Mouse (Mus musculus) CD4-positive, CD25-positive, alpha-beta regulatory T cell, adult 4 months (primary cell): ENCODE data around the gene Syne2. TPM values are rescaled to one million over a fixed set of nuclear protein-coding genes. Genes with fewer than 3 reads are reported as not detected.

Source experiments
- ATAC-seq: one replicate; pipeline ENCODE4 v1.8.0; 2017
- polyA plus RNA-seq, 2 experiments: library from polyadenylated mRNA; unstranded; fragments of 100-300 nt; shearing (Covaris generic); gene quantifications; one replicate each; pipeline ENCODE4 v1.2.1; 2017

Syne2 gene
- polyA plus RNA-seq, 2 experiments from 2014 or later = 10.9 to 19.2 TPM

GRCm38 (mm10) chr12:75873546-75874235, 55.8 kb downstream of the Syne2 start:
- ATAC-seq = no peak

GRCm38 (mm10) chr12:75874287-75874994, 56.5 kb downstream of the Syne2 start:
- ATAC-seq = no peak

GRCm38 (mm10) chr12:75879636-75880317, 61.8 kb downstream of the Syne2 start:
- no peak for ATAC-seq

- no peak for ATAC-seq
Observed at GRCm38 (mm10) chr12:75881554-75881953, 63.6 kb downstream of the Syne2 start.

- no peak for ATAC-seq
Observed at GRCm38 (mm10) chr12:75886161-75886560, 68.2 kb downstream of the Syne2 start.

- ATAC-seq = no peak
Observed at GRCm38 (mm10) chr12:75886946-75887345, 69.0 kb downstream of the Syne2 start.

GRCm38 (mm10) chr12:75888721-75889120, 70.8 kb downstream of the Syne2 start:
- ATAC-seq = no peak

- ATAC-seq = no peak
Observed at GRCm38 (mm10) chr12:75891206-75891605, 73.3 kb downstream of the Syne2 start.

GRCm38 (mm10) chr12:75893392-75893791, 75.5 kb downstream of the Syne2 start:
- no peak for ATAC-seq

GRCm38 (mm10) chr12:75894316-75894997, 76.5 kb downstream of the Syne2 start:
- no peak for ATAC-seq

GRCm38 (mm10) chr12:75894998-75895331, 77.0 kb downstream of the Syne2 start:
- no peak for ATAC-seq

GRCm38 (mm10) chr12:75897793-75898192, 79.9 kb downstream of the Syne2 start:
- no peak for ATAC-seq

GRCm38 (mm10) chr12:75901721-75902120, 83.8 kb downstream of the Syne2 start:
- no peak for ATAC-seq

GRCm38 (mm10) chr12:75904068-75904467, 86.1 kb downstream of the Syne2 start:
- no peak for ATAC-seq

GRCm38 (mm10) chr12:75905304-75905703, 87.4 kb downstream of the Syne2 start:
- ATAC-seq = no peak

GRCm38 (mm10) chr12:75908466-75908865, 90.5 kb downstream of the Syne2 start:
- no peak for ATAC-seq

GRCm38 (mm10) chr12:75915694-75916093, 97.8 kb downstream of the Syne2 start:
- ATAC-seq = no peak

GRCm38 (mm10) chr12:75918415-75918814, 100.5 kb downstream of the Syne2 start:
- no peak for ATAC-seq

- ATAC-seq = no peak
Observed at GRCm38 (mm10) chr12:75918914-75919313, 101.0 kb downstream of the Syne2 start.

- ATAC-seq = no peak
Observed at GRCm38 (mm10) chr12:75922900-75923299, 105.0 kb downstream of the Syne2 start.

- ATAC-seq = no peak
Observed at GRCm38 (mm10) chr12:75924852-75925251, 106.9 kb downstream of the Syne2 start.

GRCm38 (mm10) chr12:75927596-75927995, 109.7 kb downstream of the Syne2 start:
- ATAC-seq = peak; percentile 53

GRCm38 (mm10) chr12:75933561-75933960, 115.6 kb downstream of the Syne2 start:
- ATAC-seq = no peak
